Mouse (Mus musculus) neural tube, embryonic 11.5 days (tissue): ENCODE measurements around the gene Phyhd1. TPM values are rescaled to one million over a fixed set of nuclear protein-coding genes. Genes with fewer than 3 reads are reported as not detected.

Experiments
- ATAC-seq: fragments of 200-750 bp; cut with Nextera tagmentation; 2 replicates; pipeline ENCODE4 v1.8.0; 2017; ENCODE audit warnings: moderate number of reproducible peaks, mild to moderate bottlenecking, moderate TSS enrichment, moderate library complexity; ENCODE audit not compliant: insufficient read depth, low FRiP score, low TSS enrichment
- DNase-seq: peaks from one replicate; pipeline ENCODE4 v3.0.0-alpha.2; 2015; ENCODE audit warnings: low spot score
- H3K27ac ChIP-seq: fragments of 300-500 bp; sonication (generic); 2 replicates; pipeline ENCODE4 v1.5.1; 2014; ENCODE audit warnings: low read depth, mild to moderate bottlenecking, low read length
- H3K27me3 ChIP-seq: fragments of 300-500 bp; sonication (generic); 2 replicates; pipeline ENCODE4 v1.6.1; 2014; ENCODE audit warnings: mild to moderate bottlenecking, low read length, mixed read lengths; ENCODE audit not compliant: control insufficient read depth, insufficient read depth
- H3K36me3 ChIP-seq: fragments of 300-500 bp; sonication (generic); 2 replicates; pipeline ENCODE4 v1.6.1; 2014; ENCODE audit warnings: mild to moderate bottlenecking, low read length, moderate library complexity, mixed read lengths; ENCODE audit not compliant: control insufficient read depth, insufficient read depth
- H3K4me1 ChIP-seq: fragments of 300-500 bp; sonication (generic); 2 replicates; pipeline ENCODE4 v1.6.1; 2014; ENCODE audit warnings: low read length, mixed read lengths; ENCODE audit not compliant: control insufficient read depth, insufficient read depth
- H3K4me2 ChIP-seq: fragments of 300-500 bp; sonication (generic); 2 replicates; pipeline ENCODE4 v1.6.1; 2014; ENCODE audit warnings: low read depth, mild to moderate bottlenecking, moderate library complexity
- H3K4me3 ChIP-seq: fragments of 300-500 bp; sonication (generic); 2 replicates; pipeline ENCODE4 v1.5.1; 2014; ENCODE audit warnings: low read depth, low read length
- H3K9ac ChIP-seq: fragments of 300-500 bp; sonication (generic); 2 replicates; pipeline ENCODE4 v1.6.1; 2014; ENCODE audit warnings: mild to moderate bottlenecking, low read length
- H3K9me3 ChIP-seq: fragments of 300-500 bp; sonication (generic); 2 replicates; pipeline ENCODE4 v1.6.1; 2016; ENCODE audit warnings: low read length; ENCODE audit not compliant: control insufficient read depth
- whole genome bisulfite sequencing: fragments of 180-500 bp; shearing (Covaris S2); extraction: QIAGEN DNeasy Blood & Tissue Kit; methylation state at CpG from one replicate; pipeline ENCODE4 v1.1.7; 2014; 5-methylcytosine and 5-hydroxymethylcytosine counted together
- polyA plus RNA-seq: library from polyadenylated mRNA; unstranded; fragments of >200 nt; fragmentation: Nextera tagmentation; extraction: Ambion mirVana; gene quantifications from 2 replicates; pipeline ENCODE4 v1.2.1, GENCODE M21; 2014

Gene Phyhd1
- polyA plus RNA-seq, 1 experiment from 2014 or later = 2.3 TPM

- no peak for DNase-seq
- WGBS = 89% methylated on average over 15 of the region's 15 CpGs
- H3K27me3 ChIP-seq = no peaks in the 10 kb centered on the region
- no peaks in the 10 kb centered on the region for H3K9me3 ChIP-seq
- no peak for ATAC-seq
- H3K36me3 ChIP-seq = peaks cover 30% of the 10 kb centered on the region
- H3K27ac ChIP-seq = no peak overlapping the region
- no peak overlapping the region for H3K4me3 ChIP-seq
- H3K9ac ChIP-seq = no peak overlapping the region
- H3K4me2 ChIP-seq = no peak overlapping the region
- H3K4me1 ChIP-seq = no peaks in the 10 kb centered on the region
Observed at GRCm38 (mm10) chr2:30259131-30260064, 6.6 kb upstream of the Phyhd1 start.

GRCm38 (mm10) chr2:30261064-30261736 is 4.8 kb upstream of the Phyhd1 start:
- Histone ChIP-seq H3K36me3 (peaks cover 19% of the 10 kb centered on the region), H3K9ac (no peak overlapping the region), H3K4me1 (no peaks in the 10 kb centered on the region), H3K4me3 (no peak overlapping the region), H3K9me3 (no peaks in the 10 kb centered on the region), H3K27ac (no peak overlapping the region), H3K4me2 (no peak overlapping the region), H3K27me3 (no peaks in the 10 kb centered on the region)
- ATAC-seq (no peak), DNase-seq (no peak)
- WGBS = 87% methylated on average over 4 of the region's 4 CpGs

DNA sequence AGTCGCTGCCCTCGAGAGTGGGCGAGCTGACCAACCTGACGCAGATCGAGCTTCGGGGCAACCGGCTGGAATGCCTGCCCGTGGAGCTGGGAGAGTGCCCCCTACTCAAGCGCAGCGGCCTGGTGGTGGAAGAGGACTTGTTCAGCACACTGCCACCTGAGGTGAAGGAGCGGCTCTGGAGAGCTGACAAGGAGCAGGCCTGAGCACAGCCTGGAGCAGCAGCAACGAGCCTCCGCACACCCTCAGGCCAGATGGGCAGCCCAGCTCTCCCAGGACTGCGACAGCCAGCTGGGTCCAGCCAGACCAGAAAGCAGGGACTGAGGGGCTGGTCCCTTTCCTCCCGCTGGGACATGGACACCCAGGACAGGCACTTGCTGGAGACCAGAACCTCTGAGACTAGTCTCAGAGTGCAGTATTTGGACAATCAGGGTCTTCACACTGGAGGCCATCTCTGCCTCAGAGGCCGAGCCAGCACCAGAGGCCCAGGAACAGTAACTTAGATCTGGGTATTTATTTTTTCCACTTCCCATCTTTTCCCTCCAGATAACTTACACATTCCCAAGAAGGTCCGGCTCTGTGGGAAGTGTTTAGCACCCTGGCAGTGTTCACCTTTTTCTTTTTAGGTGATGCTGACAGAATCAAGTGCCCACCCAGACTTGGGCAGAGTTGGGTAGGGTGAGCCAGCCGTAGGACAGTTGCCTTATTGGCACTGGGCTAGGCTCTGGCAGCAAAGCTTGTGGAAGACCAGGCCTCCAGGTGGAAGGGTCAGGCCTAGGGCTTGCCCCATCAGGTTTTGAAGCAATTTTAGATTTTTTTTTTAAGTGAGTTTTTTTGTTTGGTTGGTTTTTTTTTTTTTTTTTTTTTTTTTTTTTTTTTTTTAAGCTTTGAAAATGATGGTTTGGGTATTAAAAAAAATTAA is 3.8 kb upstream of the Phyhd1 start:
- Histone ChIP-seq H3K4me1 (no peaks in the 10 kb centered on the region), H3K9ac (no peak overlapping the region), H3K27ac (no peak overlapping the region), H3K27me3 (no peaks in the 10 kb centered on the region), H3K9me3 (no peaks in the 10 kb centered on the region), H3K4me3 (no peak overlapping the region), H3K4me2 (no peak overlapping the region), H3K36me3 (peaks cover 10% of the 10 kb centered on the region)
- 93% methylated on average over 18 of the region's 18 CpGs for WGBS
- no peak for ATAC-seq
- DNase-seq = no peak

GRCm38 (mm10) chr2:30262840-30263441 is 3.1 kb upstream of the Phyhd1 start:
- Histone ChIP-seq H3K27me3 (no peaks in the 10 kb centered on the region), H3K4me2 (no peak overlapping the region), H3K9me3 (no peaks in the 10 kb centered on the region), H3K36me3 (peaks cover 4% of the 10 kb centered on the region), H3K27ac (no peak overlapping the region), H3K9ac (no peak overlapping the region), H3K4me1 (no peaks in the 10 kb centered on the region), H3K4me3 (no peak overlapping the region)
- 80% methylated on average over 4 of the region's 4 CpGs for WGBS
- ATAC-seq (no peak), DNase-seq (no peak)

GRCm38 (mm10) chr2:30263811-30264210 is 2.2 kb upstream of the Phyhd1 start:
- Histone ChIP-seq H3K4me2 (no peak overlapping the region), H3K27ac (no peak overlapping the region), H3K9ac (no peak overlapping the region), H3K9me3 (no peaks in the 10 kb centered on the region), H3K4me1 (no peaks in the 10 kb centered on the region), H3K27me3 (no peaks in the 10 kb centered on the region), H3K4me3 (no peak overlapping the region), H3K36me3 (peaks cover 2% of the 10 kb centered on the region)
- no peak for DNase-seq
- 90% methylated on average over 6 of the region's 6 CpGs for WGBS
- ATAC-seq = no peak

DNA sequence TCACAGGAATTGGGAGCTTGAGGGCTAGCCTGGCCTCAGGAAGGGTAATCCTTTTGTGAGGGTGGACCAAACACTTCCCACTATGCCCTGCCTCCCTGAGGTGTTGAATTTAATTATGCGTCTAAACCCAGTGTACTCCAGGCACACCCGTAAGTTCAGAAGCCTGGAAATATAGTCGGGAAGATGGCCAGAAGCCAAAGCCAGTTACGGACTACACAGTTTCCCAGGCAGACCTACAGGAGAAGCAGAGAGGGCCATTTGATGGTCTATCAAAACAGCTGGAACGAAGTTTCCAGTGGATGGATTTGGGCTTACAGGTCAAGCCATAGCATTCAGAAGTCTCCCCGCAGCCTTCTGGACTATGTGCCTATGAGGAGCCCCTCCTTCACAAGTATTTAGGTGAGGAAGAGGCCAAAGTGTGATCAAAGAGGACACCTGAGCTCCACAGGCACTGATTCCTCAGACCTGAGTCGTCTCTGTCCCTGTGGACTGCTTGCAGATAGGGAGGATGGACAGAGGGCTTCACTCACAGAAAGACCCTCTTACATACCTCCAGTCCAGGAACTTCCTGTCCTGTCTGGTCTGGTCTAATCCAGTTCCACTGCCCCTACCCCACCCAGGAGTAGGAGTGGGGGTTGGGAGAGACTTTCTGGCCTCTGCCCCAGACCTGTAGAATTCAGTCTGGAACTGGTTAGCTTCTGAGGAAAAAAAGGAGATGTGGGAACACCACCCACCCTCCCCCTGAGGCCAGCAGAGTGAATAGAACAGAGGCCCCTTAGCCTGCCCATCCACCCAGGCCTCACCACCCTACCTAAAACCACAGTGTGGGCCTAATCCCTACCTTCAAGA is 1.1 kb upstream of the Phyhd1 start:
- H3K27me3 ChIP-seq = no peaks in the 10 kb centered on the region
- H3K9ac ChIP-seq = no peak overlapping the region
- ATAC-seq = no peak
- H3K4me1 ChIP-seq = no peaks in the 10 kb centered on the region
- DNase-seq = no peak
- no peak overlapping the region for H3K4me2 ChIP-seq
- peaks cover 2% of the 10 kb centered on the region for H3K36me3 ChIP-seq
- 88% methylated on average over 7 of the region's 7 CpGs for WGBS
- H3K27ac ChIP-seq = no peak overlapping the region
- H3K9me3 ChIP-seq = no peaks in the 10 kb centered on the region
- H3K4me3 ChIP-seq = no peak overlapping the region

- DNase-seq (no peak), ATAC-seq (no peak)
- Histone ChIP-seq H3K36me3 (peaks cover 2% of the 10 kb centered on the region), H3K9me3 (no peaks in the 10 kb centered on the region), H3K27me3 (no peaks in the 10 kb centered on the region), H3K4me1 (no peaks in the 10 kb centered on the region), H3K4me2 (no peak overlapping the region), H3K27ac (no peak overlapping the region), H3K4me3 (no peak overlapping the region), H3K9ac (no peak overlapping the region; the same call in 1 of the 2 replicates)
- WGBS = 31% methylated on average over 4 of the region's 4 CpGs
Observed at GRCm38 (mm10) chr2:30266392-30266941, 464 bp downstream of the Phyhd1 start.
